Mouse (Mus musculus) right cerebral cortex, postnatal 14 days (tissue): ENCODE measurements around the gene Sun1.

Source experiments
- DNase-seq: peaks from one replicate; pipeline ENCODE4 v3.0.0; 2022

Gene Sun1

GRCm38 (mm10) chr5:139208871-139209684, 8.6 kb downstream of the Sun1 start:
- DNase-seq: no peak

GRCm38 (mm10) chr5:139209685-139210026, 9.2 kb downstream of the Sun1 start:
- no peak for DNase-seq

DNA sequence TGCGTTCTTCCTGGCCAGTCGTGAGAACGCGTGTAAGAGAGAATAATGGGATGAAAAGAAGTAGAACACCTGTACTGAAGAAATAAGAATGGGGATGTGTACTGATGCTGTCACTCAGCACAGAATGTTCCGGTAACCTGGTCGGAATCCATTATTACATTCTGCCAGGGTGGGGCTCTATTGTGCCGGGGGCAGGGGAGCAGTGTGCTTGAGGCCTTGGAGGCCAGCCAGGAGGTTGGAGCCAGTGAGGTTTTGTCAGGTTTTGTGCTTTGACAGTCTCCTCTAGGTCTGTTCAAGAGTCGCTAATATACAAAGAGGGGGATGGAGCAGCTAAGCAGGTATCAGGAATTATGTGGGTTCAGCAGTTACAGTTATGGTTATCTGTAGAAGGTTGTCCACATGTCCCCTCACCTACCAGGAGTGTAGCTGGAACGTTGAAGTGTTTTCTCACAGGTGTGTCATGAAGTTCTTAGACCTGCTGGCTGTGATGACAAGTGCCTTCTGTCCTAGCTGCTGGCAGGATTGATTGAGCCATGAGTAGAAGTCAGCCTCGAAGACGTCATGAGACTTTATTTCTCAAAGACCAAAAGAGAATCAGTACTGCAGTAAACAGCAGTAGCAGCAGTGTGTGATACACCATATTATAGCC, 11.4 kb downstream of the Sun1 start:
- DNase-seq: no peak

- DNase-seq: no peak
Measured at GRCm38 (mm10) chr5:139214298-139214697, 13.9 kb downstream of the Sun1 start.

GRCm38 (mm10) chr5:139215184-139215583, 14.7 kb downstream of the Sun1 start:
- DNase-seq: no peak

DNA sequence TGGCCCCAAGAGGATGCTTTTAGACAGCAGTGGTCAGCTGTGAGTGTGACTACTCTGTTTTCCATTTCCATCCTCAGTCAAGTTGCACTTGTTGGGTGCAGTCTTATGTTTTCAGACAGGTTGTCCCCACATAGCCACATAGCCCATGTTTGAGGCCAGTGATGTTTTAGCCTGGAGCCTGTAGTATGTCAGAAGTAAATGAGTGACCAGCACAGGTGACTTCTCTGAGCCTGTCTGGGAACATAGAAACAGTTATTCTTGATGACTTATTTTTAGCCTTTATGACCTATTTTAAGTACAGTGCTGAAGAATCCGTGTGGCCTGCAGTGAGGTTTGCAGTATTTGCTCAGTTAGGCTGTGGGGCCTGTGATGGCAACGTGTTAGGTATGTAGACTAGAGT, 15.7 kb downstream of the Sun1 start:
- no peak for DNase-seq

- DNase-seq: no peak
Measured at GRCm38 (mm10) chr5:139216774-139217173, 16.3 kb downstream of the Sun1 start.

DNA sequence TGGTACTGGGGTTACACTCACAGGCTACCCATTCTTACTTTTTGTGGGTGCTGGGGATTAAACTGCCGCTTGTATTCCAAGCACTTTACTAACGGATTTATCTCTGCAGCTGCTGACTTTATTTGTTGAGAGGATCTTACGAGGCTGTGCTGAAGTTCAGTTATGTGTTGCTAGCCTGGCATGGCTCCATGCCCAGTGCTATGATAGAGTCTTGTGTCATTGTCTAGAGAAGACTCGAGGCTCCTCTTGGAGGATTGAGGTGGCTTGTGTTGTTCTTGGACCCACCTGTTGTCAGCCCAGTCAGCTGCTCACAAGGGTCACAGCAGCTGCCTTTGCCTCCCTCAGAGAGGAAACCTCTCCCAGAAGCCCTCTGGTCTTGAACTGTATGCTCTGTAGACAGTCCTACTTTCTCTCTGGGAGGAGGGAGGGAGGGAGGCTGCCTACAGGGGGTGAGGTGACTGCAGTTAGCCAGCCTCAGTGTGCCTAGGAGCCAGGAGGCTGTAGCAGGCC, 19.6 kb downstream of the Sun1 start:
- no peak for DNase-seq

- DNase-seq: no peak
Measured at GRCm38 (mm10) chr5:139220610-139221009, 20.2 kb downstream of the Sun1 start.

- no peak for DNase-seq
Measured at GRCm38 (mm10) chr5:139223331-139223730, 22.9 kb downstream of the Sun1 start.

- DNase-seq: no peak
Measured at GRCm38 (mm10) chr5:139227236-139227635, 26.8 kb downstream of the Sun1 start.

- DNase-seq: no peak
Measured at GRCm38 (mm10) chr5:139227645-139228044, 27.2 kb downstream of the Sun1 start.

DNA sequence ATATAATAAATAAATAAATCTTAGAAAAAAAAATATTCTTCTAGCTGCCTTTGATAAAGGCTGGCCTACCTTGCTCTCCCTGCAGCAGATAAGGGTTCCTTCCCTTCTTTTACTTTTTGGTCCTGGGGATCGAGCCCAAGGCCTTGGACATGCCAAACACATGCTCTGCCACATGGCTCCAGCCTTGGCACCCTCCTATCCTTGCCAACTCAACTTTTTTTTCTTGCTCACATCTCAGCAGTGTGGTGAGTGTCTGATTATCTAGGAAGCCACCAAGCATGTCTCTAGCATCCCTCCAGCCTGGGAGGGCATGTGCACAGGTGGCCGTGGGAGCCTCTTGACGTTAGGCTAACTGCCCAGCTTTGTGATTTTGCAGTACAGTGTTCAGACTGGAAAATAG, 27.9 kb downstream of the Sun1 start:
- no peak for DNase-seq

DNA sequence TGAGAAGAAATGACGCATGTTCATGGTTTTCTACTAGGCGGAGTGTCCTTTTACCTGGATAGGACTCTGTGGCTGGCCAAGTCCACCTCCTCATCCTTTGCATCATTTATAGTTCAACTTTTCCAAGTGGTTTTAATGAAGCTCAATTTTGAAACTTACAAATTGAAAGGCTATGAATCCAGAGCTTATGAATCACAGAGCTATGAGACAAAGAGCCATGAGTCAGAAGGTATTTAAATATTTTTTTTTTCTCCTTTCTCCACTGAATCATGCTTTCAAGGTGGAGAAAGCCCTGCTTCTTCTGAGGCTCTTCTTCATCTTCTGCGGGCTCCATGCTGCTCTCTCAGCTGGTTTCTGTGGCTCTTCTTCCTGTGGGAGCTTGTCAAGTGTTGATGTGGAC, 29.3 kb downstream of the Sun1 start:
- DNase-seq: no peak

DNA sequence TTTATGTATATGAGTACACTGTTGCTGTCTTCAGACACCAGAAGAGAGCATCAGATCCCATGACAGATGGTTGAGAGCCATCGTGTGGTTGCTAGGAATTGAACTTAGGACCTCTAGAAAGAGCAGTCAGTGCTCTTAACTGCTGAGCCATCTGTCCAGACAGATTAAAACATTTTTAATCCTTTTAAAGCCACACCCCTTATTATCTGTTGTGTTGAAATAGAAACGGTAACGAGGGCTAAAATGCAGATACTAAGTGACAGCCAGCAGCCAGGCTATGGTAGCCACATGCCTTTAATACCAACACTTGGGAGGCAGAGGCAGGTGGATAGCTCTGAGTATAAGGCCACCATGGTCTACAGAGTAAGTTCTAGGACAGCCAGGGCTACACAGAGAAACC, 31.6 kb downstream of the Sun1 start:
- DNase-seq: no peak

GRCm38 (mm10) chr5:139234423-139234822, 34.0 kb downstream of the Sun1 start:
- DNase-seq: no peak

GRCm38 (mm10) chr5:139237436-139237835, 37.0 kb downstream of the Sun1 start:
- DNase-seq: no peak

- no peak for DNase-seq
Measured at GRCm38 (mm10) chr5:139241022-139241761, 40.8 kb downstream of the Sun1 start.

DNA sequence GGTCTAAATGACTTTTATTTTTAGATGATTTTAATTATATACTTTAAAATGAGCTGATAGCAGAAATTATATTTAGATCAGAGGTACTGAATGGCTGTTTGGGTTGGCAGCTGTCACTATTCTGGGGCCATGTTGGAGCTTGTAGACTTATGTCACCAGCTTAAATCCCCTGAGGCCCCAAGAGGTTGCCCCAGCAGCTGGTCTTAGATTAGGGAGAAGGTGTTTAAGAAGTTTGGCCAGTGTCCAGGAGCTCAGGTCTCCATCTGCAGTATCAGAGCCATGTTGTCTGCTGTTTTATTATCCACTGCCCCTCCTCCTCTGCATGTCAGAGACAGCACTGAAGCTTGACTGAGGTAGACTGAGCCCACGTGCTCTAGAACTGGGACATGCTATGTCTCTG, 42.9 kb downstream of the Sun1 start:
- DNase-seq: no peak

DNA sequence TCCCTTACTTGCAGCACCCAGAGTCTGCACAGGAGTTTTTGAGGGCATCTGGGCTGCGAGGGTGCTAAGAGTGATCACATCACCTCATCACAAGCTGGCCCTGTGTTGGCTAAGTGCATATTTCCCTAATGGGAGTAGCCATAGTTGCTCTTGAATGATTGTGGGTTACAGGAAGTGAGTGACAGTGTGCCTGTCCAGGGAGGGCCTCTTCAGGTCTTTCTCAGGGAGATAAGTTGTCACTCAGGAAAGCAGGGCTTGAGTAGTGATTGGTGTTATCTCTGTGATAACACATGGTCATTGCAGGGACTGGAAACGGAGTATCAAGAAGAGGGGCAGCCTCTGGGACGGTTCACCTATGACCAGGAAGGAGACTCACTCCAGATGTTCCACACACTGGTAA, 47.3 kb downstream of the Sun1 start:
- DNase-seq: no peak

DNA sequence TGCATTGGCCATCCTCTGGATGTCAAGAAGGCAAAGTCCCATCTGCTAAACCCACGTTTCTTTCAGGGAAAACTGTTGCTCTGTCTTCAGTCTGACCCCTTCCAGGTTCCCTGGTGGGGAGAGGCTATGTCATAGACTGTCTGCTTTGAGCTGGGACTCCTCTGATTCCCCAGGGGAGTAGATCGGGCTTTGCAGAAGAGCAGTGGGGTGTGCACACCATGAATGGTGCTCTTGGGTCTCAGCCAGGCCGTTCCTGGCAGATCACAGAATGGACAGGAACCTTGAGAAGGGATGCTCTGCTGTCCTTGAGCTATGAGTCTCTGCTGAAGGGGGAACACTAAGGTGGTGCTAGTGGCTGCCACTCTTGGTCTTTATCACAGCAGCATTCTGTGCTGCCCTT, 48.4 kb downstream of the Sun1 start:
- no peak for DNase-seq

DNA sequence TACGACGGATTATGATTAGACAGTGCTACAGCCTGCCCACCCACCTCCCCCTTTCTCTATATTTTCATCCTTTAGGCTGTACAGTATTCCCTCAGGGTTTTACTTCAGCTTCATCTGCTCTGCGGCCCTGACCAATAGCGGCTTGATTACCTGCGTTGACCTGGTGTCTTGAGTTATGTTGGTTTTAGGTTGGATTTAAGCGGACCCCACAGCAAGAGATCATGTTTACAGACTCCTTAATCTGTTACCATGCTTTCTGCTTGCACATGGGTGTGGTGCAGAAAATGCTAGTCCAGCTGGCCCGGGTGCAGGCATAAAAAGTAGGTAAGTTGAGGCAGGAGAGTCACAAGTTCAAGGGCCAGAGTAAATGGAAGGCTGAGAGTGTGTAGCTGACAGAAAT, 50.8 kb downstream of the Sun1 start:
- no peak for DNase-seq

DNA sequence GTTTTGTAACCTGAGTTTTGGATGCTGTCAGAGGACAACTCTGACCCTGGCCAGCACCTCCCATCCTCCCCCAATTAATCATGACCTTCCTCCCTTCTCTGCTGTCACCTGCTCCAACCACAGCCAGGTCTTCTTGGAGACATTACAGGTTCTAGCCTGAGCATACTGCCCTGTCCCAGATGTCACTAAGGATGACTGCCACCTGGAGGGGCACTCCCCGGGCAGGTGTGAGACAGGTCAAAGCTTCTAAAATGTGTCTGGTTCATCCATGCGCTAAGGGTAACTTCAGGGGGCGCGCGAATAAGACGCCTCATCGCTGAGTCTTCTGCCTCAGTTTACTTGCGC, 51.3 kb downstream of the Sun1 start:
- DNase-seq: no peak
